Mouse (Mus musculus) stomach, postnatal 0 days (tissue): Measurements from ENCODE around the gene Rnft2.

Experiments
- CTCF ChIP-seq: IDR thresholded peaks from 2 replicates; pipeline ENCODE4 v1.5.1; 2016; ENCODE audit warnings: antibody characterized with exemption, low read depth, mild to moderate bottlenecking, moderate library complexity
- EP300 ChIP-seq: optimal IDR thresholded peaks from 2 replicates; pipeline ENCODE3; 2016; ENCODE audit warnings: antibody characterized with exemption

GRCm38 (mm10) chr5:118260642-118261041 lies 15.7 kb upstream of the Rnft2 start:
- TF ChIP-seq CTCF (no peak), EP300 (no peak)
